Mouse (Mus musculus) MEL (cell line): ENCODE data around the gene Gstp1. TPM values are rescaled to one million over a fixed set of nuclear protein-coding genes. Genes with fewer than 3 reads are reported as not detected.

Source experiments
- DNase-seq: peaks from one replicate; pipeline ENCODE4 v3.0.0; 2011; ENCODE audit warnings: low read depth, low spot score
- H3K27ac ChIP-seq: 2 replicates; pipeline ENCODE4 v1.5.1; 2012; ENCODE audit warnings: low read depth, mild to moderate bottlenecking, control low read depth, low read length, moderate library complexity; ENCODE audit not compliant: control insufficient read depth
- H3K27me3 ChIP-seq, 2 experiments: fragments of 150-350 bp in 1 of 2; sonication (generic) in 1 of 2; 2 replicates each; pipeline ENCODE4 v1.6.1; 2012; ENCODE audit warnings: low read length in 2 of 2, mild to moderate bottlenecking in 2 of 2, improper control_type of control experiment in 1 of 2, moderate library complexity in 1 of 2; ENCODE audit not compliant: insufficient read depth in 2 of 2, control insufficient read depth in 1 of 2
- H3K36me3 ChIP-seq, 2 experiments: 2 replicates each; pipeline ENCODE4 v1.6.1; 2012 to 2014; ENCODE audit warnings: low read length in 2 of 2, improper control_type of control experiment in 1 of 2, inconsistent platforms in 1 of 2, mild to moderate bottlenecking in 1 of 2; ENCODE audit not compliant: insufficient read depth in 2 of 2, control insufficient read depth in 1 of 2
- H3K4me1 ChIP-seq, 2 experiments: fragments of 150-350 bp in 1 of 2; sonication (generic) in 1 of 2; 2 replicates each; pipeline ENCODE4 v1.6.1; 2012; ENCODE audit warnings: low read length in 2 of 2, improper control_type of control experiment in 1 of 2, mild to moderate bottlenecking in 1 of 2; ENCODE audit not compliant: insufficient read depth in 2 of 2, control insufficient read depth in 1 of 2
- H3K4me3 ChIP-seq, 2 experiments: fragments of 150-350 bp in 1 of 2; sonication (generic) in 1 of 2; 2 replicates each; pipeline ENCODE4 v1.5.1; 2012; ENCODE audit warnings: low read depth in 2 of 2, low read length in 2 of 2, mild to moderate bottlenecking in 2 of 2, moderate library complexity in 2 of 2, control low read depth in 1 of 2, improper control_type of control experiment in 1 of 2; ENCODE audit not compliant: control insufficient read depth in 1 of 2, insufficient read depth in 1 of 2
- H3K79me2 ChIP-seq: 2 replicates; pipeline ENCODE4 v1.6.1; 2012; ENCODE audit warnings: mild to moderate bottlenecking, low read length, moderate library complexity; ENCODE audit not compliant: control insufficient read depth, poor library complexity, insufficient read depth
- H3K9ac ChIP-seq: 2 replicates; pipeline ENCODE4 v1.6.1; 2012; ENCODE audit warnings: low read depth, mild to moderate bottlenecking, control low read depth, low read length, moderate library complexity; ENCODE audit not compliant: control insufficient read depth, poor library complexity, severe bottlenecking
- H3K9me3 ChIP-seq: fragments of 150-350 bp; sonication (generic); replicated peaks from 2 replicates; pipeline ENCODE4 v1.6.1; 2012; ENCODE audit warnings: mild to moderate bottlenecking, low read length, improper control_type of control experiment, moderate library complexity; ENCODE audit not compliant: insufficient read depth
- BHLHE40 ChIP-seq: IDR thresholded peaks from 2 replicates; pipeline ENCODE4 v1.6.1; 2012; ENCODE audit warnings: low read depth, mild to moderate bottlenecking, inconsistent platforms, low read length, improper control_type of control experiment, borderline replicate concordance
- E2F4 ChIP-seq: IDR thresholded peaks from 2 replicates; pipeline ENCODE4 v1.6.1; 2011; ENCODE audit warnings: low read depth, low read length, improper control_type of control experiment, borderline replicate concordance
- GABPA ChIP-seq: IDR thresholded peaks from 2 replicates; pipeline ENCODE4 v1.6.1; 2012; ENCODE audit warnings: low read depth, mild to moderate bottlenecking, inconsistent platforms, low read length, improper control_type of control experiment, moderate library complexity
- MAZ ChIP-seq: IDR thresholded peaks from 2 replicates; pipeline ENCODE4 v1.6.1; 2012; ENCODE audit warnings: low read depth, mild to moderate bottlenecking, inconsistent platforms, low read length, improper control_type of control experiment
- NELFE ChIP-seq: IDR thresholded peaks from 2 replicates; pipeline ENCODE4 v1.6.1; 2011; ENCODE audit warnings: low read depth, low read length, improper control_type of control experiment
- POLR2AphosphoS2 ChIP-seq: IDR thresholded peaks from 2 replicates; pipeline ENCODE4 v1.6.1; 2011; ENCODE audit warnings: low read length, improper control_type of control experiment
- POLR2AphosphoS5 ChIP-seq: IDR thresholded peaks from 2 replicates; pipeline ENCODE4 v1.6.1; 2012; ENCODE audit warnings: low read depth, borderline replicate concordance, mild to moderate bottlenecking, inconsistent platforms, low read length, moderate library complexity, mixed read lengths
- SIN3A ChIP-seq: IDR thresholded peaks from 2 replicates; pipeline ENCODE4 v1.6.1; 2012; ENCODE audit warnings: low read length, improper control_type of control experiment, inconsistent platforms
- SMC3 ChIP-seq: IDR thresholded peaks from 2 replicates; pipeline ENCODE4 v1.6.1; 2011; ENCODE audit warnings: low read depth, low read length, improper control_type of control experiment
- TBP ChIP-seq: IDR thresholded peaks from 2 replicates; pipeline ENCODE4 v1.8.0; 2011; ENCODE audit warnings: low read depth, low read length, improper control_type of control experiment
- UBTF ChIP-seq: IDR thresholded peaks from 2 replicates; pipeline ENCODE4 v1.6.1; 2012; ENCODE audit warnings: low read depth, mild to moderate bottlenecking, inconsistent platforms, low read length, improper control_type of control experiment, moderate library complexity, borderline replicate concordance; ENCODE audit not compliant: insufficient read depth
- USF1 ChIP-seq: IDR thresholded peaks from 2 replicates; pipeline ENCODE4 v1.6.1; 2014; ENCODE audit warnings: low read depth, mild to moderate bottlenecking, inconsistent platforms, low read length, improper control_type of control experiment, moderate library complexity
- ZC3H11A ChIP-seq: IDR thresholded peaks from 2 replicates; pipeline ENCODE4 v1.6.1; 2012; ENCODE audit warnings: low read depth, mild to moderate bottlenecking, inconsistent platforms, low read length, improper control_type of control experiment
- ZNF384 ChIP-seq: IDR thresholded peaks from 2 replicates; pipeline ENCODE4 v1.6.1; 2012; ENCODE audit warnings: low read depth, mild to moderate bottlenecking, inconsistent platforms, low read length, improper control_type of control experiment
- polyA plus RNA-seq, 2 experiments: library from polyadenylated mRNA; stranded (reverse) in 1 of 2; unstranded in 1 of 2; fragments of >175 nt in 1 of 2; fragments of >200 nt in 1 of 2; gene quantifications; 2 replicates each; pipeline versions ENCODE4 v1.2.1 to v1.2.4; 2012; ENCODE audit warnings: low replicate concordance in 2 of 2, low read depth in 1 of 2; ENCODE audit not compliant: insufficient read length in 2 of 2, insufficient read depth in 1 of 2, missing spikeins in 1 of 2
- total RNA-seq: library from RNA; depleted of rRNA; stranded (reverse); fragments of 300-350 nt; gene quantifications from 2 replicates; pipeline ENCODE4 v1.2.3, GENCODE M21; 2012

Gstp1 gene
- total and polyA plus RNA-seq, 3 experiments = 251 to 369 TPM; not detected in 1

DNA sequence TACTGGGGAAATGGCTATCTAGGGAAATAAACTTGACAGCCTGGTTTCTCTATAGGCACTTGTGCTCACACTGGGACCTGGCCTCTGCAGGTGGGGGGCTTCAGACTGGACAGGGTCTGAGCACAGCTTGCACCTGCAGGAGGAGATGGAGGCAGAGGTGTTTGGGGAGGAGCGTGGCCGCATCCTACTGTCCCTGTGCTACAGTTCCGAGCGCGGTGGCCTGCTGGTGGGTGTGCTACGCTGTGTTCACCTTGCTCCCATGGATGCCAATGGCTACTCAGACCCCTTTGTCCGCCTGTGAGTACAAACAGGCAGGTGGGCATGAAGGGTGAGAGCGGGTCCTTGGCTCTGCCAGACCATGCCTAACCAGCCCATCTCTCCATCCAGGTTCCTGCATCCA is 31.8 kb downstream of the Gstp1 start:
- Histone ChIP-seq H3K27ac (no peak overlapping the region), H3K9me3 (no peaks in the 10 kb centered on the region), H3K9ac (no peak overlapping the region), H3K4me3 (no peak overlapping the region), H3K36me3 (peaks cover 2 to 4% of the 10 kb centered on the region in 2 experiments; a peak in 2 of 4 replicates), H3K27me3 (no peaks in the 10 kb centered on the region), H3K79me2 (no peaks in the 10 kb centered on the region; the same call in 1 of the 2 replicates), H3K4me1 (peaks cover 0 to 6% of the 10 kb centered on the region in 2 experiments; a peak in 2 of 4 replicates)
- no peak for TF ChIP-seq MAZ
- no peak for TF ChIP-seq POLR2AphosphoS2
- TF ChIP-seq E2F4 = no peak
- TF ChIP-seq SMC3 = no peak
- no peak for TF ChIP-seq TBP
- TF ChIP-seq ZNF384 = no peak
- TF ChIP-seq GABPA = no peak
- TF ChIP-seq NELFE = no peak
- DNase-seq = no peak

DNA sequence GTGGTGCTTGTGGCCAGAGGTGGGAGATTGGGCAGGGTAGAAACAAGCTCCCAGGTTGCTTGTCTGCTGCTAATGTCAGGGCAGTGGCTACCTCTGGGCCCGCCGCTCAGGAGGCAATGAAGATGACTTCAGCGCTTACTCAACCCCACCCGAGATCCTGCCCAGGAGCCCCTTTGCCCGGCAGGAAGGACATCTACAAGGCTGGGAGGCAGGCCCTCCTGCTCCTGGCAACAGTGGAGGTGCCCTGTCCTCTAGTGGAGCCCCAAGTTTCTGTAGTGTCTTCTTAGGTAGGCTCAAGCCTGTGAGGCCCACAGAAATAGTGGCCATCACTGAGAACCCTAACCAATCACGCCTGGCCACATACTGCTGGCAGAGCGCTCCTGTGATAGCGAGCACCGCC is 32.7 kb downstream of the Gstp1 start:
- TF ChIP-seq POLR2AphosphoS2 = no peak; the same call in 1 of the 2 replicates
- no peak for TF ChIP-seq UBTF
- TF ChIP-seq USF1 = no peak
- TF ChIP-seq SIN3A = no peak
- Histone ChIP-seq H3K9me3 (no peaks in the 10 kb centered on the region), H3K4me3 (no peak overlapping the region), H3K9ac (no peak overlapping the region), H3K79me2 (peaks cover 1% of the 10 kb centered on the region; the same call in 1 of the 2 replicates), H3K36me3 (peaks cover 2% of the 10 kb centered on the region in 2 experiments; a peak in 2 of 4 replicates), H3K27me3 (no peaks in the 10 kb centered on the region), H3K27ac (no peak overlapping the region), H3K4me1 (peaks cover 0 to 6% of the 10 kb centered on the region in 2 experiments; a peak in 2 of 4 replicates)
- DNase-seq = no peak

DNA sequence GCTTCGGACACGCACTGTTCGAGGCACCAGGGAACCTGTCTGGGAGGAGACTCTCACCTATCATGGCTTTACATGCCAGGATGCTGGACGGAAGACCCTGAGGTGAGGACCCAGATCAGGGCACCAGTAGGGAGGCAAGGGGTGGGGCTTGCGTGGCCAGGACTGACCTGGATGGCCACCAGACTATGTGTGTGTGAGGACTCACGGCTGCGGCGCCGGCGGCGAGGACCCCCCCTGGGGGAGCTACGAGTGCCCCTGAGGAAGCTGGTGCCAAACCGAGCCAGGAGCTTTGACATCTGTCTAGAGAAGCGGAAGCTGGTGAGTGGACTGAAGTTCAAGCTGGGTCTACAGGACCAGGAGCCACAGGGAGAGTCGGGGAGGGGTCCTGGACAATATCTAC is 33.5 kb downstream of the Gstp1 start:
- H3K4me3 ChIP-seq = no peak overlapping the region
- H3K4me1 ChIP-seq = peaks cover 0 to 10% of the 10 kb centered on the region in 2 experiments; a peak in 2 of 4 replicates
- H3K27ac ChIP-seq = no peak overlapping the region
- H3K36me3 ChIP-seq = peaks cover 2 to 5% of the 10 kb centered on the region in 2 experiments; a peak in 3 of 4 replicates
- TF ChIP-seq NELFE (no peak), UBTF (no peak), POLR2AphosphoS5 (no peak), ZC3H11A (no peak), E2F4 (no peak), BHLHE40 (no peak)
- no peak for DNase-seq
- H3K27me3 ChIP-seq = no peaks in the 10 kb centered on the region
- no peaks in the 10 kb centered on the region for H3K9me3 ChIP-seq
- no peak overlapping the region for H3K9ac ChIP-seq
- peaks cover 1% of the 10 kb centered on the region; the same call in 1 of the 2 replicates for H3K79me2 ChIP-seq
